Mouse (Mus musculus) testis, adult 2 months (tissue): ENCODE results near the gene Cntn5. TPM values are rescaled to one million over a fixed set of nuclear protein-coding genes. Genes with fewer than 3 reads are reported as not detected.

Experiments
- H3K27ac ChIP-seq: fragments of 200-500 bp; 2 replicates; pipeline ENCODE4 v1.5.1; 2012; ENCODE audit warnings: low read depth, low read length; ENCODE audit not compliant: control insufficient read depth, insufficient read depth
- H3K27me3 ChIP-seq: fragments of 200-500 bp; 2 replicates; pipeline ENCODE4 v1.6.1; 2012; ENCODE audit warnings: mild to moderate bottlenecking, low read length, moderate library complexity; ENCODE audit not compliant: control insufficient read depth, insufficient read depth
- H3K36me3 ChIP-seq: fragments of 200-500 bp; 2 replicates; pipeline ENCODE4 v1.6.1; 2012; ENCODE audit warnings: mild to moderate bottlenecking, low read length; ENCODE audit not compliant: control insufficient read depth, insufficient read depth
- H3K4me1 ChIP-seq: fragments of 200-500 bp; 2 replicates; pipeline ENCODE4 v1.6.1; 2012; ENCODE audit warnings: low read length; ENCODE audit not compliant: control insufficient read depth, insufficient read depth
- H3K4me3 ChIP-seq: fragments of 200-500 bp; 2 replicates; pipeline ENCODE4 v1.5.1; 2012; ENCODE audit warnings: low read depth, mild to moderate bottlenecking, low read length, moderate library complexity, mixed read lengths; ENCODE audit not compliant: control insufficient read depth
- CTCF ChIP-seq: fragments of 200-500 bp; IDR thresholded peaks from 2 replicates; pipeline ENCODE4 v1.5.1; 2012; ENCODE audit warnings: low read depth, mild to moderate bottlenecking, inconsistent platforms, low read length, moderate library complexity; ENCODE audit not compliant: control insufficient read depth, insufficient read depth, insufficient replicate concordance
- POLR2A ChIP-seq: fragments of 200-500 bp; IDR thresholded peaks from 2 replicates; pipeline ENCODE4 v1.6.1; 2012; ENCODE audit warnings: low read depth, mild to moderate bottlenecking, inconsistent platforms, low read length, moderate library complexity; ENCODE audit not compliant: control insufficient read depth
- polyA plus RNA-seq: library from polyadenylated mRNA; depleted of rRNA; stranded (reverse); fragments of >200 nt; gene quantifications from 2 replicates; pipeline ENCODE4 v1.2.3, GENCODE M21; 2012

The Cntn5 gene
- polyA plus RNA-seq, 1 experiment: 0.53 TPM

- no peak for TF ChIP-seq CTCF
- no peak for TF ChIP-seq POLR2A
- no peak overlapping the region for H3K4me3 ChIP-seq
- H3K36me3 ChIP-seq: no peaks in the 10 kb centered on the region
- no peak overlapping the region for H3K27ac ChIP-seq
- H3K27me3 ChIP-seq: no peaks in the 10 kb centered on the region
- no peaks in the 10 kb centered on the region for H3K4me1 ChIP-seq
These were observed 504.5 kb downstream of the Cntn5 start for GRCm38 (mm10) chr9:10400099-10400498.

GRCm38 (mm10) chr9:10389863-10390262 lies 514.7 kb downstream of the Cntn5 start:
- Histone ChIP-seq H3K4me3 (no peak overlapping the region), H3K36me3 (no peaks in the 10 kb centered on the region), H3K4me1 (no peaks in the 10 kb centered on the region), H3K27me3 (no peaks in the 10 kb centered on the region), H3K27ac (no peak overlapping the region)
- TF ChIP-seq CTCF (no peak), POLR2A (no peak)

- Histone ChIP-seq H3K27ac (no peak overlapping the region), H3K4me3 (no peak overlapping the region)
- TF ChIP-seq CTCF (no peak), POLR2A (no peak)
These were observed 520.1 kb downstream of the Cntn5 start for GRCm38 (mm10) chr9:10384455-10384854.

GRCm38 (mm10) chr9:10383140-10383539 lies 521.4 kb downstream of the Cntn5 start:
- Histone ChIP-seq H3K4me1 (no peaks in the 10 kb centered on the region), H3K27me3 (no peaks in the 10 kb centered on the region), H3K36me3 (no peaks in the 10 kb centered on the region), H3K27ac (no peak overlapping the region), H3K4me3 (no peak overlapping the region)
- no peak for TF ChIP-seq POLR2A
- TF ChIP-seq CTCF: no peak

More at GRCm38 (mm10) chr9:10384455-10384854, 520.1 kb downstream of the Cntn5 start:
- no peaks in the 10 kb centered on the region for H3K27me3 ChIP-seq
- H3K4me1 ChIP-seq: no peaks in the 10 kb centered on the region
- H3K36me3 ChIP-seq: no peaks in the 10 kb centered on the region

- TF ChIP-seq POLR2A: no peak
These were observed 522.9 kb downstream of the Cntn5 start for GRCm38 (mm10) chr9:10381701-10382100.

GRCm38 (mm10) chr9:10376261-10376660 lies 528.3 kb downstream of the Cntn5 start:
- H3K4me1 ChIP-seq: no peaks in the 10 kb centered on the region
- H3K27ac ChIP-seq: no peak overlapping the region
- H3K36me3 ChIP-seq: no peaks in the 10 kb centered on the region
- no peaks in the 10 kb centered on the region for H3K27me3 ChIP-seq
- no peak overlapping the region for H3K4me3 ChIP-seq
- TF ChIP-seq POLR2A: no peak
- TF ChIP-seq CTCF: no peak

More at GRCm38 (mm10) chr9:10381701-10382100, 522.9 kb downstream of the Cntn5 start:
- H3K27ac ChIP-seq: no peak overlapping the region
- no peaks in the 10 kb centered on the region for H3K4me1 ChIP-seq
- no peak overlapping the region for H3K4me3 ChIP-seq
- no peaks in the 10 kb centered on the region for H3K36me3 ChIP-seq
- no peaks in the 10 kb centered on the region for H3K27me3 ChIP-seq

- H3K27ac ChIP-seq: no peak overlapping the region
- no peak overlapping the region for H3K4me3 ChIP-seq
- TF ChIP-seq CTCF: no peak
- TF ChIP-seq POLR2A: no peak
- H3K36me3 ChIP-seq: no peaks in the 10 kb centered on the region
- no peaks in the 10 kb centered on the region for H3K27me3 ChIP-seq
- no peaks in the 10 kb centered on the region for H3K4me1 ChIP-seq
These were observed 535.6 kb downstream of the Cntn5 start for GRCm38 (mm10) chr9:10368971-10369370.

- Histone ChIP-seq H3K4me1 (no peaks in the 10 kb centered on the region), H3K36me3 (no peaks in the 10 kb centered on the region), H3K4me3 (no peak overlapping the region), H3K27me3 (no peaks in the 10 kb centered on the region), H3K27ac (no peak overlapping the region)
- no peak for TF ChIP-seq POLR2A
- no peak for TF ChIP-seq CTCF
These were observed 536.2 kb downstream of the Cntn5 start for GRCm38 (mm10) chr9:10368410-10368809.
